Mouse (Mus musculus): ENCODE measurements at regions not wholly inside any gene's neighbourhood (a gene's known extent, or its start where the extent isn't known, plus 50 kb on each side); places are given as distances from the start of the nearest gene placed in this dataset.

- Histone ChIP-seq H3K27me3 (ENCODE audit: control insufficient read depth, insufficient read depth, low read length) (no peaks in the 10 kb centered on the region), H3K36me3 (ENCODE audit: control insufficient read depth, insufficient read depth, low read length) (no peaks in the 10 kb centered on the region), H3K4me3 (replicated peaks; ENCODE audit: low read length) (no peak overlapping the region), H3K27ac (replicated peaks; ENCODE audit: low read depth, low read length) (no peak overlapping the region), H3K9ac (ENCODE audit: low read depth, low read length, severe bottlenecking) (no peak overlapping the region), H3K4me2 (replicated peaks; ENCODE audit: low read depth, low read length, severe bottlenecking) (no peak overlapping the region), H3K4me1 (ENCODE audit: control insufficient read depth, insufficient read depth, low read length) (no peaks in the 10 kb centered on the region), H3K9me3 (ENCODE audit: control insufficient read depth, low read length) (no peaks in the 10 kb centered on the region)
- ATAC-seq (ENCODE audit: low FRiP score, low read depth) (no peak), DNase-seq (ENCODE audit: low spot score) (no peak)
- TF ChIP-seq POLR2A (IDR thresholded peaks at IDR 0.05; ENCODE audit: borderline replicate concordance, extremely low read depth, insufficient read depth, insufficient read length), result no peak
Observed at GRCm38 (mm10) chr11:19394372-19394771, 375.6 kb upstream of the Meis1 start.

- 82% methylated on average over 7 of the region's 7 CpGs for WGBS
Observed at GRCm38 (mm10) chr11:19400396-19400795, 381.6 kb upstream of the Meis1 start.

GRCm38 (mm10) chr11:19420143-19420542, 401.4 kb upstream of the Meis1 start:
- H3K4me2 ChIP-seq (replicated peaks; ENCODE audit: low read depth, low read length, severe bottlenecking), result no peak overlapping the region
- no peak for DNase-seq (ENCODE audit: low spot score)
- no peak overlapping the region for H3K9ac ChIP-seq (ENCODE audit: low read depth, low read length, severe bottlenecking)
- H3K27me3 ChIP-seq (ENCODE audit: control insufficient read depth, insufficient read depth, low read length), result no peaks in the 10 kb centered on the region
- H3K9me3 ChIP-seq (ENCODE audit: control insufficient read depth, low read length), result no peaks in the 10 kb centered on the region
- no peak for ATAC-seq (ENCODE audit: low FRiP score, low read depth)
- 79% methylated on average over 2 of the region's 2 CpGs for WGBS
- no peaks in the 10 kb centered on the region for H3K36me3 ChIP-seq (ENCODE audit: control insufficient read depth, insufficient read depth, low read length)
- no peak overlapping the region for H3K27ac ChIP-seq (replicated peaks; ENCODE audit: low read depth, low read length)
- peaks cover 18% of the 10 kb centered on the region for H3K4me1 ChIP-seq (ENCODE audit: control insufficient read depth, insufficient read depth, low read length)
- no peak overlapping the region for H3K4me3 ChIP-seq (replicated peaks; ENCODE audit: low read length)
- no peak for TF ChIP-seq POLR2A (IDR thresholded peaks at IDR 0.05; ENCODE audit: borderline replicate concordance, extremely low read depth, insufficient read depth, insufficient read length)

More at GRCm38 (mm10) chr11:19400396-19400795, 381.6 kb upstream of the Meis1 start:
- H3K4me1 ChIP-seq (ENCODE audit: control insufficient read depth, insufficient read depth, low read length), result no peaks in the 10 kb centered on the region
- no peak overlapping the region for H3K27ac ChIP-seq (replicated peaks; ENCODE audit: low read depth, low read length)
- no peaks in the 10 kb centered on the region for H3K36me3 ChIP-seq (ENCODE audit: control insufficient read depth, insufficient read depth, low read length)
- H3K9me3 ChIP-seq (ENCODE audit: control insufficient read depth, low read length), result no peaks in the 10 kb centered on the region
- H3K4me2 ChIP-seq (replicated peaks; ENCODE audit: low read depth, low read length, severe bottlenecking), result no peak overlapping the region
- no peaks in the 10 kb centered on the region for H3K27me3 ChIP-seq (ENCODE audit: control insufficient read depth, insufficient read depth, low read length)
- DNase-seq (ENCODE audit: low spot score) (no peak), ATAC-seq (ENCODE audit: low FRiP score, low read depth) (no peak)
- no peak overlapping the region for H3K4me3 ChIP-seq (replicated peaks; ENCODE audit: low read length)
- H3K9ac ChIP-seq (ENCODE audit: low read depth, low read length, severe bottlenecking), result no peak overlapping the region
- no peak for TF ChIP-seq POLR2A (IDR thresholded peaks at IDR 0.05; ENCODE audit: borderline replicate concordance, extremely low read depth, insufficient read depth, insufficient read length)

- H3K4me3 ChIP-seq (replicated peaks; ENCODE audit: low read length), result no peak overlapping the region
- H3K4me1 ChIP-seq (ENCODE audit: control insufficient read depth, insufficient read depth, low read length), result peaks cover 18% of the 10 kb centered on the region
- peak overlapping the region; percentile 37; the same call in 1 of the 2 replicates for H3K4me2 ChIP-seq (replicated peaks; ENCODE audit: low read depth, low read length, severe bottlenecking)
- H3K36me3 ChIP-seq (ENCODE audit: control insufficient read depth, insufficient read depth, low read length), result no peaks in the 10 kb centered on the region
- DNase-seq (ENCODE audit: low spot score) (no peak), ATAC-seq (ENCODE audit: low FRiP score, low read depth) (no peak)
- H3K9ac ChIP-seq (ENCODE audit: low read depth, low read length, severe bottlenecking), result no peak overlapping the region
- H3K27me3 ChIP-seq (ENCODE audit: control insufficient read depth, insufficient read depth, low read length), result no peaks in the 10 kb centered on the region
- TF ChIP-seq POLR2A (IDR thresholded peaks at IDR 0.05; ENCODE audit: borderline replicate concordance, extremely low read depth, insufficient read depth, insufficient read length), result no peak
- H3K27ac ChIP-seq (replicated peaks; ENCODE audit: low read depth, low read length), result no peak overlapping the region
- no peaks in the 10 kb centered on the region for H3K9me3 ChIP-seq (ENCODE audit: control insufficient read depth, low read length)
Observed at GRCm38 (mm10) chr11:19423268-19423667, 404.5 kb upstream of the Meis1 start.

- H3K4me2 ChIP-seq (replicated peaks; ENCODE audit: low read depth, low read length, severe bottlenecking), result peak overlapping the region; percentile 37
- H3K9me3 ChIP-seq (ENCODE audit: control insufficient read depth, low read length), result no peaks in the 10 kb centered on the region
- ATAC-seq (ENCODE audit: low FRiP score, low read depth) (peak; percentile 81), DNase-seq (ENCODE audit: low spot score) (peak; percentile 50)
- peak overlapping the region; percentile 9; the same call in 1 of the 2 replicates for H3K4me3 ChIP-seq (replicated peaks; ENCODE audit: low read length)
- H3K9ac ChIP-seq (ENCODE audit: low read depth, low read length, severe bottlenecking), result no peak overlapping the region
- 7% methylated on average over 20 of the region's 20 CpGs for WGBS
- no peak for TF ChIP-seq POLR2A (IDR thresholded peaks at IDR 0.05; ENCODE audit: borderline replicate concordance, extremely low read depth, insufficient read depth, insufficient read length)
- no peaks in the 10 kb centered on the region for H3K27me3 ChIP-seq (ENCODE audit: control insufficient read depth, insufficient read depth, low read length)
- no peak overlapping the region for H3K27ac ChIP-seq (replicated peaks; ENCODE audit: low read depth, low read length)
- peaks cover 18% of the 10 kb centered on the region for H3K4me1 ChIP-seq (ENCODE audit: control insufficient read depth, insufficient read depth, low read length)
- H3K36me3 ChIP-seq (ENCODE audit: control insufficient read depth, insufficient read depth, low read length), result no peaks in the 10 kb centered on the region
Observed at GRCm38 (mm10) chr11:19423841-19424815, 405.3 kb upstream of the Meis1 start.
